Mouse (Mus musculus): ENCODE measurements around the gene Mycl.

DNA sequence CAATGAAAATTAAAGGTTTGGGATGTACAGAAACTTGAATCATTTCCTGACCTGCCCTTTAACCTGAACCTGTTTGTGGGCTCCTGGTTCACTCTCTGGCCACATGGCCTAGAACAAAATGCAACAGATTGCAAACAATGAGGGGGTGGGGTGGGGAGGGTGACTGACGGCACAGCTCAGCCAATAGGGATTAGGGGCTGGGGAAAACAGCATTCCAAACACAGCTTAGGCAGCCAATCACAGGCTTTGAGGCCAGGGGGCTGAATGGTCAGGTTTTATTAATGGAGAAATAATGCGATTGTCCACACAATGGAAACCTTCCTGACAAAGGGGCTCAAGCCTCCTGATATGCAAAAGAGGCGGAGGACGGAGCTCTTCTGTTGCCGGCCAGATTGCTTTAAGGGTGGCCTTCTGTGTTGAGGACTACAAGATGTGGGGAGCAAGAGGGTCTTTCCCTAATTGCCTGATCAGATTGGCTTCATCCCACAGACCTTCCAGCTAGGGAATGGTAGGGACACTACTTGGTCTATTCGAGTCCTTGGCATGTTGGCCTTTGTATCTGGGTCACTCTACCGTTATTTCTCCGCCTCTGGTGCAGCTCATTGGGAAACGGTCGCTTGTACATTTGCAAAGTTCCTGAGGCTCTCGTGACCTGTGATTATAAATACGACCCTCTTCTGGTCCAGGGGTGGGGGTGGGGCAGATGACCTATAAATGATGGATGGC lies 3.2 kb downstream of the Mycl start:
- TF ChIP-seq RAD21 (IDR thresholded peaks at IDR 0.05; ENCODE audit: low read depth, low read length) = no peak
- no peak for TF ChIP-seq POLR2A (IDR thresholded peaks at IDR 0.05; ENCODE audit: low read depth, low read length)
- no peak for TF ChIP-seq E2F4 (IDR thresholded peaks at IDR 0.05; ENCODE audit: insufficient replicate concordance, low read depth, low read length)
- TF ChIP-seq MEF2A (IDR thresholded peaks at IDR 0.05; ENCODE audit: borderline replicate concordance, low read depth, low read length) = no peak
- no peak for TF ChIP-seq TBP (conservative IDR thresholded peaks at IDR 0.05; ENCODE audit: low read depth, low read length)
- TF ChIP-seq CTCF (conservative IDR thresholded peaks at IDR 0.05 in 1 of 2, IDR thresholded peaks at IDR 0.05 in 1 of 2; ENCODE audit: low read depth in 2 of 2, low read length in 2 of 2) = no peak
- TF ChIP-seq USF1 (IDR thresholded peaks at IDR 0.05; ENCODE audit: low read depth, low read length) = no peak
- TF ChIP-seq SMC3 (IDR thresholded peaks at IDR 0.05; ENCODE audit: low read depth, low read length) = no peak
- no peak for TF ChIP-seq EP300 (IDR thresholded peaks at IDR 0.05; ENCODE audit: low read length)
- TF ChIP-seq RCOR1 (conservative IDR thresholded peaks at IDR 0.05; ENCODE audit: low read depth, low read length) = no peak
